Mouse (Mus musculus) erythroblast, embryonic 14.5 days (primary cell): ENCODE measurements around the gene Ddr1.

Experiments
- GATA1 ChIP-seq: IDR thresholded peaks from 2 replicates; pipeline ENCODE4 v1.6.1; 2012; ENCODE audit warnings: low read length, inconsistent platforms, mixed read lengths
- TAL1 ChIP-seq: IDR thresholded peaks from 3 replicates; pipeline ENCODE4 v1.6.1; 2012; ENCODE audit warnings: low read length, inconsistent platforms, mixed read lengths

GRCm38 (mm10) chr17:35697429-35697758, 7.0 kb downstream of the Ddr1 start:
- TF ChIP-seq GATA1, result no peak
- no peak for TF ChIP-seq TAL1
